Mouse (Mus musculus): ENCODE data around the gene Uhrf1.

- TF ChIP-seq MAFK (IDR thresholded peaks at IDR 0.05; ENCODE audit: insufficient read depth, low read depth, low read length) (no peak), CHD2 (IDR thresholded peaks at IDR 0.05; ENCODE audit: low read depth, low read length) (no peak)
Observed at GRCm38 (mm10) chr17:56370090-56370489, 67.0 kb downstream of the Uhrf1 start.

Data from ES-E14 (cell line).